Mouse (Mus musculus) G1E (cell line): Measurements from ENCODE around the gene Pik3ca.

Experiments
- CTCF ChIP-seq: IDR thresholded peaks from 2 replicates; pipeline ENCODE4 v1.5.1; 2012; ENCODE audit warnings: low read depth, low read length, inconsistent platforms, mixed read lengths
- GATA1 ChIP-seq: IDR thresholded peaks from 2 replicates; pipeline ENCODE4 v1.6.1; 2012; ENCODE audit warnings: borderline replicate concordance, low read length, inconsistent platforms, mixed read lengths
- GATA2 ChIP-seq: IDR thresholded peaks from 2 replicates; pipeline ENCODE4 v1.6.1; 2012; ENCODE audit warnings: low read depth, low read length, inconsistent platforms, borderline replicate concordance
- POLR2AphosphoS5 ChIP-seq: IDR thresholded peaks from 2 replicates; pipeline ENCODE4 v1.6.1; 2012; ENCODE audit warnings: low read depth, low read length, inconsistent platforms; ENCODE audit not compliant: insufficient replicate concordance
- TAL1 ChIP-seq: conservative IDR thresholded peaks from 2 replicates; pipeline ENCODE4 v1.6.1; 2012; ENCODE audit warnings: low read depth, low read length, inconsistent platforms, mixed read lengths

- TF ChIP-seq POLR2AphosphoS5 (no peak), CTCF (no peak), TAL1 (no peak), GATA1 (no peak), GATA2 (no peak)
These were observed 1.5 kb upstream of the Pik3ca start for GRCm38 (mm10) chr3:32395771-32396551.
